Mouse (Mus musculus): Measurements from ENCODE around the gene Carm1.

DNA sequence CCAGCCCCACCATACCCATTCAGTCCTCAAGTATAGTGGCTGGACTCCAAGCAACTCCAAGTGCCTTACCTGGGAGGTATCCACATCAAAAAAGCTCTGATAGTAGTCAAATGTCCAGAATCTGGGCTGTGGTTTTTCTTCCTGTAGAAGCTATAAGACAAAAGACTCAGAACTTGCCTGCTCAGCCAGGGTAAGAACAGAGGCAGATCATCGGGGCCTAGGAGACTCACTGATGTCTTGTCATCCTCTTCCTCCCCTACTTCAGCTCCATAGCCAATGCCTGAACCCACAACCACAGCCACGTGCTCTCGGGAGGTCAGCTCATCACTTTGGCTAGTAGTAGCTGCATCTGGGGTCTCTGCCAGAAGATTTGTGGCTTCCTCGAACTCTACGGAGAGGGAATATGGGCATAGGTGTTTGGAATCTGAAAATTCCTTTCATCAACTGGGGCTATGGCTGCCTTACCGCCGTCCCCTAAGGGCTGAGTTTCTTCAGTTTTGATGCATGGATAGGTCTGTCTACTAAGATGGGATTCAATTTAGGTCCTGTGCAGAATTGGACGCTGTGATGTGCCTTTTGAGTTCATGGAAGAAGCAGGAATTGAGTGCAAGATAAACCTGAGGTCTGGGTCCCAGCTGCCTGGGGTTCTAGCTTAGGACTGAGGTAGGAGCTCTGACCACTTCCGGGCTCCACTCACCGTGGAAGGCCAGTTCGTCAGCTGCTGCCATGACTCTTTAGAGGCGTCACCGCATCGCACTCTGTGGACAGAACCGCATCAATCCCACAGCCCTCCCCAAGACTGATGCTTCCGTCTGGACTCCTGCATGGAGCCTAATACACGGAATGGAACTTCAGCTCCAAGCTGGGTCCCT, 45.4 kb downstream of the Carm1 start:
- no peak for TF ChIP-seq POLR2A (IDR thresholded peaks at IDR 0.05; ENCODE audit: insufficient read depth, low read depth, low read length)
- no peak for TF ChIP-seq CTCF (IDR thresholded peaks at IDR 0.05; ENCODE audit: insufficient read depth, low read depth, low read length)
